Mouse (Mus musculus): ENCODE measurements around the gene Ms4a5.

DNA sequence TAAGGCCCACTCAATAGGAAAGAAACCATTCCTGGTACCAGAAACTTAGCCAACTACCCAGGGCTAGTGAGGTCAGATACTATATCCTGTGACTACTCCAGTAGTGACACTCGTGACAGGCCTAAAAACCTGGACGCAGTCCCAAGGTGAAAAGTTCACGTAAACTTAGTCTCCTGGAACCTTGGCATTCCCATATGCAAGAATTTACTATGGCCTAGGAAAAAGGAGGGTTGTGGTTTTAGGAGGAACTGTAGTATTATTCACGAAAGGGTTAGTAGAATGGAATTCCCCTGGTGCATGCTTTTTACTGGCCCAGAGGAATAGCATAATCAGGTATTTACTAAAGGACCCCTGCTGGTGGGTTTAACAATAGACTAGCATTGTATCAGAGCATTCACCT is 33.1 kb upstream of the Ms4a5 start:
- TF ChIP-seq CTCF (IDR thresholded peaks at IDR 0.05; ENCODE audit: low read depth, low read length) (no peak), POLR2A (IDR thresholded peaks at IDR 0.05; ENCODE audit: insufficient read depth, low read length) (no peak), EP300 (IDR thresholded peaks at IDR 0.05; ENCODE audit: insufficient read depth, low read depth, low read length) (no peak)
